Mouse (Mus musculus) hindbrain, embryonic 15.5 days (tissue): ENCODE results near the gene Unc5b. TPM values are rescaled to one million over a fixed set of nuclear protein-coding genes. Genes with fewer than 3 reads are reported as not detected.

ENCODE experiments used
- ATAC-seq: fragments of 200-750 bp; cut with Nextera tagmentation; 2 replicates; pipeline ENCODE4 v1.8.0; 2017; ENCODE audit warnings: low read depth, moderate number of reproducible peaks, moderate TSS enrichment; ENCODE audit not compliant: low FRiP score
- H3K27ac ChIP-seq: fragments of 300-500 bp; sonication (generic); replicated peaks from 2 replicates; pipeline ENCODE4 v1.5.1; 2015; ENCODE audit warnings: mild to moderate bottlenecking, inconsistent platforms
- H3K27me3 ChIP-seq: fragments of 300-500 bp; sonication (generic); 2 replicates; pipeline ENCODE4 v1.6.1; 2015; ENCODE audit warnings: control low read depth, inconsistent platforms
- H3K36me3 ChIP-seq: fragments of 300-500 bp; sonication (generic); 2 replicates; pipeline ENCODE4 v1.6.1; 2015; ENCODE audit warnings: control low read depth, inconsistent platforms
- H3K4me1 ChIP-seq: fragments of 300-500 bp; sonication (generic); replicated peaks from 2 replicates; pipeline ENCODE4 v1.6.1; 2015; ENCODE audit warnings: control low read depth, inconsistent platforms
- H3K4me2 ChIP-seq: fragments of 300-500 bp; sonication (generic); 2 replicates; pipeline ENCODE4 v1.6.1; 2015; ENCODE audit warnings: moderate library complexity, mild to moderate bottlenecking, inconsistent platforms
- H3K4me3 ChIP-seq: fragments of 300-500 bp; sonication (generic); 2 replicates; pipeline ENCODE4 v1.5.1; 2015; ENCODE audit warnings: mild to moderate bottlenecking, inconsistent platforms
- H3K9ac ChIP-seq: fragments of 300-500 bp; sonication (generic); 2 replicates; pipeline ENCODE4 v1.6.1; 2015; ENCODE audit warnings: inconsistent platforms
- H3K9me3 ChIP-seq: fragments of 300-500 bp; sonication (generic); 2 replicates; pipeline ENCODE4 v1.6.1; 2016; ENCODE audit warnings: control low read depth, inconsistent platforms
- WGBS: fragments of 180-500 bp; shearing (Covaris S2); methylation state at CpG from one replicate; pipeline ENCODE4 v1.1.7; 2015; 5-methylcytosine and 5-hydroxymethylcytosine counted together
- polyA plus RNA-seq: library from polyadenylated mRNA; unstranded; fragments of >200 nt; fragmentation: Nextera tagmentation; extraction: Ambion mirVana; gene quantifications from 2 replicates; pipeline ENCODE4 v1.2.1, GENCODE M21; 2015

Gene Unc5b
- polyA plus RNA-seq, 1 experiment from 2014 or later, result 3.5 TPM

DNA sequence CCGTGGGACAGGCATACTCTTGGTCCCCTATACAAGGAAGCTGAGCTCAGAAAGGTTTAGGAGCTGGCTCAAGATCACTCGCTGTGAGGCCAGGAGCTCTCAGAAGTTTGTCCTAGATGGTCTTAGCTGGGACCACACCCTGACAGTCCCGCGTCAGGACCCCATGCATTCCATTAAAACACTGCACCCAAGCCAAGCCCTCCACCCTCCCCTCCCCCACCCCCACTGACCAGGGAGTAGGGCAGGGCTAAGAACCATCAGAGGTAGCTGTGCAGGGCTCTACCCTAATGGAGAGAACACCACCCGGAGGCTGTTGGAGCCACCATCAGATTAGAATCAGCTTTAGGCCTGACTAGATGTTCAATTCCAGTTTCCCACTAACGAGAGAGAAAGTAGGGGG, 106.9 kb downstream of the Unc5b start:
- Histone ChIP-seq H3K9me3 (no peaks in the 10 kb centered on the region), H3K36me3 (no peaks in the 10 kb centered on the region), H3K27ac (no peak overlapping the region), H3K4me2 (no peak overlapping the region), H3K27me3 (no peaks in the 10 kb centered on the region), H3K4me1 (0 out of 2 replicates have a peak, but pooled peaks cover 13% of the 10 kb centered on the region), H3K9ac (no peak overlapping the region), H3K4me3 (no peak overlapping the region)
- WGBS, result 87% methylated on average over 6 of the region's 6 CpGs
- no peak for ATAC-seq

DNA sequence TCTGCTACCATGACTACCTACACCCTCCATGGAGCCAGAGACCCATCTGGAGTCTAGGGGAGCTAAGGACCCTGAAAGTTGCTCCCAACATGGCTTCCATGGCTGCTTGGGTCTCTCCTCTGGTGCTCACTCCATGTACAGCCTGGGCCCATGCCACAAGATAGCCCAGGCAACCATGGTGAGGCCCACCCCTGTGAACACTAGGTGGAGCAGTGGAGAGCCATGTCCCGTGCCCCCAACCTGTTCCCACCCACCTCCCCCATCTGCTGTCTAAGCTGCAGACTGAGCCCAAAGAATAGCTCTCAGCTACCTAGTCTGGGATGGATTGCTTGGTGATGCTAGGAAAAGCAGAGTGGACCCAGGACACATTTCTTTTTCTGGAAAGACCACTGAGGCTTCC, 108.0 kb downstream of the Unc5b start:
- 52% methylated on average over 1 of the region's 1 CpGs for WGBS
- Histone ChIP-seq H3K9me3 (no peaks in the 10 kb centered on the region), H3K4me2 (no peak overlapping the region), H3K4me3 (no peak overlapping the region), H3K36me3 (no peaks in the 10 kb centered on the region), H3K4me1 (0 out of 2 replicates have a peak, but pooled peaks cover 13% of the 10 kb centered on the region), H3K27ac (no peak overlapping the region), H3K9ac (no peak overlapping the region), H3K27me3 (no peaks in the 10 kb centered on the region)
- no peak for ATAC-seq

DNA sequence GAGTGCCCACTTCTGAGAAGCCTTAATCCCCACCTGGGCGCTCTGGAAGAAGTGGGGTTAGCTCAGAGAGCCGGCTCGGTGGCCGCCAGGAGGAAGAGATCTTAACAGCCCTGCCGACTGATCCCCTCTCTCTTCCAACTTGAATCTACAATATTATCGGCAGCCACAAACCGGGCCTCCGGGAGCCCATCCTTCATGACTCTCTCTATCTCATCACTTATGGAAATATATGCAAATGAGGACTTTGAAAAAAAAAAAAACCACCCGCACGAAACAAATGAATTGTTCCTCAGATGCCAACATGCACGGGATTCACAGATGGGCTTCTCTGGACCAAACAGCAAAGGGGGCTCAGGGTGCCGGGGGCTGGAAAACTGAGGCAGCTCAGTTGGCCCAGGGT, 109.7 kb downstream of the Unc5b start:
- 27% methylated on average over 12 of the region's 12 CpGs for WGBS
- no peaks in the 10 kb centered on the region for H3K27me3 ChIP-seq
- H3K4me1 ChIP-seq, result 0 out of 2 replicates have a peak, but pooled peaks cover 5% of the 10 kb centered on the region
- no peak for ATAC-seq
- no peak overlapping the region for H3K4me2 ChIP-seq
- H3K4me3 ChIP-seq, result no peak overlapping the region
- no peaks in the 10 kb centered on the region for H3K36me3 ChIP-seq
- H3K9me3 ChIP-seq, result no peaks in the 10 kb centered on the region
- no peak overlapping the region for H3K27ac ChIP-seq
- no peak overlapping the region for H3K9ac ChIP-seq

DNA sequence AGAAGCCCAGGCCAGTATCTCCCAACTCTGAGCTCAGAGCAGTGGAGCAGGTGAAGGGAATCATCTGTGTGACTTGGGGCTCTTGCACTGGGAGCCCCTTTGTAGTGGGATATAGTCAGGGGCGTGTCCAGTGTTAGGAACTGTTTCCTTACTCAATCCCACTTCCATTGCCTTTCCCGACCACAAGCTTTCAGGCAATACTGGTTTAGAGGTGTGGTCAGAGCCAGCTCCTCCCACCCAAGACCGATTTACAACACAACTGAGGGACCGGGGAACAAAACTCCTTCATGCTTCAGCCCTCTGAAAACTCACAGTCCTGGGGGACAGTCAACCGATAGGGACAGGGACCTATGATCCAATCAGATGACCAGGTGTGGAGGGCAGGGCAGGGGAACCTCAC, 110.9 kb downstream of the Unc5b start:
- no peak overlapping the region for H3K4me2 ChIP-seq
- no peaks in the 10 kb centered on the region for H3K27me3 ChIP-seq
- no peak for ATAC-seq
- H3K9ac ChIP-seq, result no peak overlapping the region
- H3K4me1 ChIP-seq, result 0 out of 2 replicates have a peak, but pooled peaks cover 5% of the 10 kb centered on the region
- H3K27ac ChIP-seq, result no peak overlapping the region
- H3K36me3 ChIP-seq, result peaks cover 6% of the 10 kb centered on the region
- H3K9me3 ChIP-seq, result no peaks in the 10 kb centered on the region
- no peak overlapping the region for H3K4me3 ChIP-seq
- 89% methylated on average over 5 of the region's 5 CpGs for WGBS

DNA sequence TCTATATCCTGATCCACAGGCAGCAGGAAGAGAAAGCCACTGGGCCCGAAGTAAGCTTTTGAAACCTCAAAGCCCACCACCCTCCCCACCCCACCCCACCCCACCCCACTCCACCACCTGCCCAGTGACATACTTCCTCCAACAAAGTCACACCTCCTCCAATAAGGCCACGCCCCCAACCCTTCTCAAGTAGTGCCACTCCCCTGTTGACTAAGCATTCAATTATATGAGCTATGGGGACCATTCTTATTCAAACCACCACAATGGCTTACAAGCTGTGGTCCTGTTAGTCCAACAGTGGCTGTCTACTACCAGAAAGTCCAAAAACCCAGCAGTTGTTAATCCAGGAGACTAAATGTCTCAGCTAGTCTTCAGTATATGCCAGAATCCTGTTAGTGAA, 112.9 kb downstream of the Unc5b start:
- 91% methylated on average over 2 of the region's 2 CpGs for WGBS
- H3K4me2 ChIP-seq, result no peak overlapping the region
- peaks cover 23% of the 10 kb centered on the region for H3K36me3 ChIP-seq
- H3K27me3 ChIP-seq, result no peaks in the 10 kb centered on the region
- H3K4me1 ChIP-seq, result 0 out of 2 replicates have a peak, but pooled peaks cover 5% of the 10 kb centered on the region
- H3K27ac ChIP-seq, result no peak overlapping the region
- no peak overlapping the region for H3K9ac ChIP-seq
- no peaks in the 10 kb centered on the region for H3K9me3 ChIP-seq
- H3K4me3 ChIP-seq, result no peak overlapping the region
- ATAC-seq, result no peak

DNA sequence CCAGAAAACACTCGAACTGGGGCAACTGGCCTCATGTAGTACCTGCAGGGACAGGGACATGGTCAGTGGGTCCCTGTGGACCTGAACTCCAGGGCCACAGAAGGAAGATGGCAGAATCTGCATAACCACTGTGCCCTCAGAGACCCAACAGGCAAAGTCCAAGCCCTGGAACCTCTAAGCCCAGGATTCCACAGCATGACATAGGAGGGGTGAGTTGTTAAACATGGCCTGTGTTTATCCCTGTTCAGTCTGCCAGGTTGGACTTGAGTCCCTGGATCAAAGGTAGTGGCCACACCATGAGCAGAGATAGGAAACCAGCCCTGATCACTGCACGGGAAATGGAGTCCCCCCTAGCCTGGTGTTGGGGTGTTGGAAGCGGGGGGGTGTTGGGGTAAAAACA, 114.9 kb downstream of the Unc5b start:
- no peak overlapping the region for H3K4me3 ChIP-seq
- H3K27ac ChIP-seq, result no peak overlapping the region
- no peak overlapping the region for H3K4me2 ChIP-seq
- no peaks in the 10 kb centered on the region for H3K9me3 ChIP-seq
- WGBS, result 95% methylated on average over 3 of the region's 3 CpGs
- 0 out of 2 replicates have a peak, but pooled peaks cover under 1% of the 10 kb centered on the region for H3K4me1 ChIP-seq
- peaks cover 29% of the 10 kb centered on the region for H3K36me3 ChIP-seq
- ATAC-seq, result no peak
- H3K9ac ChIP-seq, result no peak overlapping the region
- H3K27me3 ChIP-seq, result no peaks in the 10 kb centered on the region

Other genes starting within 250 kb of the Unc5b start
- gene Cdh23, start 135.1 kb downstream of the Unc5b start, polyA plus RNA-seq, result 4.9 and 6.9 TPM in 2 replicates
- gene Slc29a3, start 78.8 kb downstream of the Unc5b start, polyA plus RNA-seq, result 10.9 and 12.2 TPM in 2 replicates